Mouse (Mus musculus): Measurements from ENCODE around the gene Myh1.
A peak's percentile ranks its signal among the peaks of the same experiment; 100 is the strongest.

Gene Myh1

DNA sequence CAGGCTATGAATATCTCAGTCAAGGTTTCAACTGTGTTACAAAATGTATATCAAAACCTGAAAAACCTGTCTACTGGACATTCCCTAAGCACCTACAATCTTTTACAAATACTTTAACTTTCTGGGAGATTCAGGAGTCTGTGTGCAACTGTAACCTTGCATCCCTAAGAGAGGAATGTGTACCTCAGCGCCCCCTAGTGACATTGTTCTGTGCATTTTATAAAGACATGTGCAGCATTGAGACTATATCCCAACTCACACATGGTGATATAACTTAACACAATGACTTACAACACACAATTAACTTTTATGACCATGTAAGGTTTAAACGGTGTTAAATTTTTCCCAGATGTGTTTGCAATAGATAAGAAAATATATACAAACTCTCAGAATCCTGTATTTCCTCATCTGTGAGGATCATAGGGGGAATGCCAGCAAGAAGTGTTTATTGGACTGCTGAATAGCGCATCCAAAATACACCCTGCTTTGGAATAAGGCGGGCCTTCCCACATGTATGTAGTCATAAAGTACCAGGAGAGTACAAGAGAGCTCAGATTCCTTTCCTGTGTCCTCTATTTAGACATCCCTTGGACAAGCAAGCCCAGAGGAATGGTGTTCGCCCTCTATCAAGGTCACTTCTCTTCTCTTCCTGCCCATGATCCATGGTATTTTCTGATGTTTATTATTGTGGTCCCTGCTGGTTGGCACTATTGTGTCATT lies 35.9 kb downstream of the Myh1 start:
- DNase-seq (ENCODE audit: low read depth): peak; percentile 2

DNA sequence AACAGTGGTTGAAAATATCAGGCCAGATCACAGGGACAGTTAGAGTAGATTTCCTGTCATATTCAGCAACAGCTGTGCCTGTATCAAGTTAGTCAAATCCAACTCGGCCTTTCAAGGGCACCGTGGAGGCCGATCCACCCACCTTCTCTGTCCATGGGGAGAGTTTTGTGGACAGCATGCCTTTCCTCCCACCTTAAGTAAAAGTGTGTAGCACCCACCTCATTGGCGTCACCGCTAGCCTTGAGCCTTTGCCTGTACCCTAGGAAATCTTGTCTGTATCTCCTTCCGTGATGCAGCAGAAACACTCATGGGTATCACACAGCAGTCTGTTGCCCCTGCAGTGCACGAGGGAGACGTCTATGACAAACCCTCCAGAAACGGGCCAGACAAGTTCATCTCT lies 36.9 kb downstream of the Myh1 start:
- no peak for DNase-seq (ENCODE audit: low read depth)

DNA sequence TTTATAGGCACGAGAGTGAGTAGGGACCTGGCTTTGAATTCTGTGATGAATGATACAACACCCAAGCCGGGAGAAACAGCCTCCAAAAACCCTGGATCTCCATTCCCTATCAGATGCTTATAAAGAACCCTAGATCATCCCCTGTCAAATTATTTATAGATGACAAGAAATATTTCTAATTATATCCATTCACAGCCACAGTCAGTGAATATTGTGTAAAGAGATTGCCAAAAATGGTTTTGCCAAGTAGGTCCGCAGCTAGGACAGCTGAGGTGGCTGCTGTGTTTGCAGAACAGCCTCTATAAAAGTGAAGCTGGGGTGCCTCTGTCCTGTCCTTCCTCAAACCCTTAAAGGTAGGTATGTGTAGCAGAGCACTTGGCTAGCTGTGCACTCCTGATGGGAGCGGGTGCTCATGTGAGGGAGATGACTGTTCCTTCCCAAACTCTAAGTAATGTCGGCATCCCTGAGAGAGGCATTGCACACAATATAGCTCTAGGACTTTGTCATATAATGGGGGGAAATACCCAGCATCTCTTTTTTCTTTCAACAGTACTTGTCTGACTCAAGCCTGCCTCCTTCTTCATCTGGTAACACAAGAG lies 37.7 kb downstream of the Myh1 start, which contains the start of gene Myh4:
Myh4 (plus strand) TSS at position 549 of the 599 bp plus-strand sequence.
- DNase-seq (ENCODE audit: low read depth): no peak

DNA sequence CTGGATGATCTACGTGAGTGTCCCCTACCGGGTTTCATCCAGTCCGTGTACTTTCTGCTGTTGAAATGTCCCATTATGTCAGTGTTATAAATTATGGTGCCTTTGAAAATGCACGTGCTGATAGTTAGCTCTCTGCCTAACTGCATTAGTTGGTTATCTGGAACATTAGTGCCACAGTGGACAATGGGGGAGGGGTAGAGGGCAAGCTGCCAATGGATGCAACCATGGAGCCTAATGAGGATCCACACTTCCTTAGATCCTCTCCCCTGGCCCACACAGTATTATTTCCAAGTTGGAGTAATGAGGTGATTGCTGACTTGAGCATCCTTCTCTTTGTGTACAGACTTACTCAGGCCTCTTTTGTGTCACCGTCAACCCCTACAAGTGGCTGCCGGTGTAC lies 41.2 kb downstream of the Myh1 start:
- no peak for DNase-seq (ENCODE audit: low read depth)

GRCm38 (mm10) chr11:67253691-67254090 lies 53.8 kb downstream of the Myh1 start:
- DNase-seq (ENCODE audit: low read depth): no peak

DNA sequence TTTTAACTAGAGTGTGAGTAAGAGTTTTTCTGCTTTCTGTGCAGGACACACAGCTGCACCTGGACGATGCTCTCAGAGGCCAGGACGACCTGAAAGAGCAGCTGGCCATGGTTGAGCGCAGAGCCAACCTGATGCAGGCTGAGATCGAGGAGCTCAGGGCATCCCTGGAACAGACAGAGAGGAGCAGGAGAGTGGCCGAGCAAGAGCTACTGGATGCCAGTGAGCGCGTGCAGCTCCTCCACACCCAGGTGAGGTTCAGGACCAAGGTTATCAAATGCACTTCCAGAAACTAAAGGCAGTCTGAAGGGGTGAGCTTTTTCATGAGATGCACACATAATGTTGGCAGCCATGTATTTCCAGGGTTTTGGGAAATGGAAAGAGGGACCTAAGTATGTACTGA lies 57.2 kb downstream of the Myh1 start:
- DNase-seq (ENCODE audit: low read depth): no peak

DNA sequence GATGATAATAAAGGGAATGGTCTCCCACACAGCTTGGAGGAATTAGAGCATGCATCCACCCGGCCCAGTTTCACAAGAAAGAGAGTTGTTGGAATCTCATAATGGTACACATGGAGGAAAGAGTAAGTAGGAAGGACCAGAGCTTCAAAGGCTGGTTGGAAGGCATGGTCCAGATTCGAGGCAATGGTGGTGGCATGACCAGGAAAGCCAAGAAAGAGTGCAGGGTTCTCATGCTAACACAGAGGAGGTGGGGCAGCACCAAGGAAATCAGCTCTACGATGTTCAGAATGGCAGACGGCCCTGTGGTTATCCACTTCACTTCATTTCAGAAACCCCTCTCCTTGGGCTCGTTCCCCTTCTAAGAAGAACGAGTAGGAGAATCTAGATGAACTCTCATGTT lies 61.1 kb downstream of the Myh1 start:
- no peak for DNase-seq (ENCODE audit: low read depth)
